Mouse (Mus musculus): Measurements from ENCODE around the gene Vsx1. TPM values are rescaled to one million over a fixed set of nuclear protein-coding genes. Genes with fewer than 3 reads are reported as not detected.
A peak's percentile ranks its signal among the peaks of the same experiment; 100 is the strongest.

The Vsx1 gene
- polyA plus RNA-seq, 2 experiments: not detected

DNA sequence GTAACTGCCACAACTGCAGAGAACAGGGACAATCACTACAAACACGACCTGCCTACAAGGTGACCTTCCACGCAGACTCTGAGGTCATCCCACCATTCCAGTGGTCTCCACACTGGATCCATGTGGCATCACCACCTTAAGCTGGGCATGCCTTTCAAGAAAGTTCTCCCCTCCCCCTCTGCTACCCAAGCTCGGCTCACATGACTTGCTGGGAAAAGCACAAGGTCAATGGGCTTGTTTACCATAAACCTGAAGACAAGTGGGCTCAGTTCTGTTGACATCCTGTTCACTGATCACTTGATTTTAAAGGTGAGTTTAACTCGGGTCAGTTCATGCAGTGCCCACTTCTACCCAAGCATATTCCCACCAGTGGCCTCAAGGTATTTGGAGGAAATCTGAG, 29.1 kb downstream of the Vsx1 start:
- no peak overlapping the region for H3K4me2 ChIP-seq (ENCODE audit: low read depth)
- no peak for ATAC-seq (ENCODE audit: insufficient read depth)
- H3K9ac ChIP-seq (replicated peaks): no peak overlapping the region
- no peak overlapping the region for H3K27ac ChIP-seq
- H3K9me3 ChIP-seq (ENCODE audit: control insufficient read depth, low read length): no peaks in the 10 kb centered on the region
- no peaks in the 10 kb centered on the region for H3K27me3 ChIP-seq (ENCODE audit: control insufficient read depth, insufficient read depth, low read length)
- peaks cover 25 to 45% of the 10 kb centered on the region in 2 experiments for H3K4me1 ChIP-seq (replicated peaks; ENCODE audit: control insufficient read depth in 2 of 2, insufficient read depth in 2 of 2, low read length in 1 of 2)
- DNase-seq (ENCODE audit: low read depth in 3 of 3, low spot score in 3 of 3): no peak
- H3K36me3 ChIP-seq (replicated peaks; ENCODE audit: control insufficient read depth, insufficient read depth, low read depth): peaks cover 29% of the 10 kb centered on the region
- no peak overlapping the region for H3K4me3 ChIP-seq (ENCODE audit: insufficient read depth in 1 of 2, low read depth in 2 of 2, low read length in 2 of 2)
- TF ChIP-seq CTCF (IDR thresholded peaks at IDR 0.05; ENCODE audit: low read depth) (no peak), EP300 (IDR thresholded peaks at IDR 0.05; ENCODE audit: low read depth) (no peak)
- 59% methylated on average over 4 of the region's 4 CpGs for whole genome bisulfite sequencing (ENCODE audit: insufficient replicate concordance)

DNA sequence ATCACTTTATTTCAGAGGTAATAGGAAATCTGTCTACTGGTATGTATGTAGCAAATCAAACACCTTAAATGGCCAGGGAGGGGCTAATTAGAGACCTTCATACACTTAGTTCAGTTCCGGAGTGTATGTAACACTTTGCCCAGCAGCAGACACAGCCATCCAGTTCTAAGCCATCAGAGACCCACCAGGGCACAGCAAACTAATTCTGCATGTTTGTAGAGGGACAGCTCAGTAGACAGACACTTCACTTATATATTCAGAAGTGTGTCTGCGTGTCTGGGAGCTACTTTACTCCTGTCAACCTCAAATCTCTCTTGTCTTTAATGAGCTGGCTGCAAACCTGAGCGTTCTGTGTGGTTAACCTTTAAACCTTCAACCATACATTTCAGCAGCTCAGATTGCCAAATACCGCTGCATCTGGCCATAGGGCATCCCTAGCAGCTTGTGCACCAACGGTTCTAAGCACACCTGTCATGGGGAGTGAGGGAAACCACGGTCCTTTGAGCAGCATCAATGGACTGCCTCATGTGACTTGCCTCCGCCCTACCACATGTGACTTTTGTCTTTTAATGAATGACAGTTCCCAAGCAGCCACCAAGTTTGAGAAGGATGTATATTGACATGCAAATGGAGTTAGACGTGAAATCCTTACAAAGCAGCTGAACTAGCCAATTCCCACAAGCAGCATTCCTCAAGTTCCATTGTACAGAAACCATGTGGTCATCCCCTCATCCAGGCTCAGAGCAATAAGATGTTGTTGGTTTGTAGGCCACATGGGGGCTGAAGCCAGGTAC, 32.0 kb downstream of the Vsx1 start:
- DNase-seq (ENCODE audit: low read depth in 3 of 3, low spot score in 3 of 3) (no peak), ATAC-seq (ENCODE audit: insufficient read depth) (peak; percentile 59)
- Histone ChIP-seq H3K4me1 (replicated peaks; ENCODE audit: control insufficient read depth in 2 of 2, insufficient read depth in 2 of 2, low read length in 1 of 2) (peaks cover 6 to 25% of the 10 kb centered on the region in 2 experiments), H3K27me3 (ENCODE audit: control insufficient read depth, insufficient read depth, low read length) (no peaks in the 10 kb centered on the region), H3K9me3 (ENCODE audit: control insufficient read depth, low read length) (no peaks in the 10 kb centered on the region), H3K36me3 (replicated peaks; ENCODE audit: control insufficient read depth, insufficient read depth, low read depth) (peaks cover 32% of the 10 kb centered on the region), H3K27ac (no peak overlapping the region), H3K4me2 (ENCODE audit: low read depth) (no peak overlapping the region), H3K4me3 (ENCODE audit: insufficient read depth in 1 of 2, low read depth in 2 of 2, low read length in 2 of 2) (no peak overlapping the region), H3K9ac (replicated peaks) (no peak overlapping the region)
- TF ChIP-seq CTCF (IDR thresholded peaks at IDR 0.05; ENCODE audit: low read depth) (no peak), EP300 (IDR thresholded peaks at IDR 0.05; ENCODE audit: low read depth) (no peak)
- 66% methylated on average over 8 of the region's 8 CpGs for WGBS (ENCODE audit: insufficient replicate concordance)

DNA sequence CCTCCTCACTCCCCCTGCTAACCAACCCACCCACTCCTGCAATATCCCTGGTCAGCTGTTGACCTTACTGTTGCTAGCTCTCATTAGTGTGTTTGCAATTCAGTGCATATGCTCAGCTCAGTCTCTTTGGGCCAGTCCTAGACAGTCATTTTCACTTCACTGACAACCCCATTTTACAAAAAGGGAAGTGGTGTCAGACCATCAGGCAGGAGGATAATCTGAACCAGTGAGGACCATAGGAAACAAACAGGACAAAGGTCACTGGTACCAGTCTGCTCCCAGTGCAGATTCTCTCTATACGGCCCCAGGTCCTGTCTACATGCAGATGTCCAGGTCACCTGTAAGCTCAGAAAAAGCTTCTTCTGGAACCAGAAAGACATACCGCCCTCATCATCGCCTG, 33.0 kb downstream of the Vsx1 start:
- Histone ChIP-seq H3K9ac (replicated peaks) (no peak overlapping the region), H3K4me2 (ENCODE audit: low read depth) (no peak overlapping the region), H3K27me3 (ENCODE audit: control insufficient read depth, insufficient read depth, low read length) (no peaks in the 10 kb centered on the region), H3K27ac (no peak overlapping the region), H3K4me3 (ENCODE audit: insufficient read depth in 1 of 2, low read depth in 2 of 2, low read length in 2 of 2) (no peak overlapping the region), H3K9me3 (ENCODE audit: control insufficient read depth, low read length) (no peaks in the 10 kb centered on the region), H3K36me3 (replicated peaks; ENCODE audit: control insufficient read depth, insufficient read depth, low read depth) (peaks cover 32% of the 10 kb centered on the region), H3K4me1 (replicated peaks; ENCODE audit: control insufficient read depth in 2 of 2, insufficient read depth in 2 of 2, low read length in 1 of 2) (peaks cover 6 to 25% of the 10 kb centered on the region in 2 experiments)
- TF ChIP-seq CTCF (IDR thresholded peaks at IDR 0.05; ENCODE audit: low read depth) (no peak), EP300 (IDR thresholded peaks at IDR 0.05; ENCODE audit: low read depth) (no peak)
- ATAC-seq (ENCODE audit: insufficient read depth) (no peak), DNase-seq (ENCODE audit: low read depth in 3 of 3, low spot score in 3 of 3) (no peak)
- 78% methylated on average over 3 of the region's 3 CpGs for WGBS (ENCODE audit: insufficient replicate concordance)

DNA sequence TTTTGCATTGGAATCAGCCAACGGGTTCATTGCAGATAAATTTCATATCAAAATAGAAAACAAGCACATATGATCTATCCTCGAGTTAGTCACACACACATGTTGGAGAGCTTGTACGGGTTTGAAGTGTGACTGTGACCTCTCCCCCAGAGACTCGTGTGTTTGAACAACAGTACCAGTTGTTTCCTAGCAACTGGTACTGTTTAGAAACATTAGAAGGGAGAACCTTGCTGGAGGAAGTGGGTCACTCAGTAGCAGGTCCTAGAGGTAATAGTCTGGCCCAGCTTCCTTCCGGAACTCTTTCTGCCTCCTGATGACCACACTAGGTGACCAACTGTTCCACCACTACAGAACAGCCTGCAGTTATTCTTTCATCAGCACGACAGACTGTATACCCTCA, 33.9 kb downstream of the Vsx1 start:
- ATAC-seq (ENCODE audit: insufficient read depth) (no peak), DNase-seq (ENCODE audit: low read depth in 3 of 3, low spot score in 3 of 3) (no peak)
- no peak overlapping the region for H3K27ac ChIP-seq
- no peaks in the 10 kb centered on the region for H3K27me3 ChIP-seq (ENCODE audit: control insufficient read depth, insufficient read depth, low read length)
- no peak overlapping the region for H3K4me3 ChIP-seq (ENCODE audit: insufficient read depth in 1 of 2, low read depth in 2 of 2, low read length in 2 of 2)
- peaks cover 6 to 21% of the 10 kb centered on the region in 2 experiments for H3K4me1 ChIP-seq (replicated peaks; ENCODE audit: control insufficient read depth in 2 of 2, insufficient read depth in 2 of 2, low read length in 1 of 2)
- TF ChIP-seq CTCF (IDR thresholded peaks at IDR 0.05; ENCODE audit: low read depth): no peak
- TF ChIP-seq EP300 (IDR thresholded peaks at IDR 0.05; ENCODE audit: low read depth): no peak
- H3K4me2 ChIP-seq (ENCODE audit: low read depth): no peak overlapping the region
- WGBS (ENCODE audit: insufficient replicate concordance): 71% methylated on average over 6 of the region's 6 CpGs
- peaks cover 30% of the 10 kb centered on the region for H3K36me3 ChIP-seq (replicated peaks; ENCODE audit: control insufficient read depth, insufficient read depth, low read depth)
- H3K9me3 ChIP-seq (ENCODE audit: control insufficient read depth, low read length): no peaks in the 10 kb centered on the region
- no peak overlapping the region for H3K9ac ChIP-seq (replicated peaks)

DNA sequence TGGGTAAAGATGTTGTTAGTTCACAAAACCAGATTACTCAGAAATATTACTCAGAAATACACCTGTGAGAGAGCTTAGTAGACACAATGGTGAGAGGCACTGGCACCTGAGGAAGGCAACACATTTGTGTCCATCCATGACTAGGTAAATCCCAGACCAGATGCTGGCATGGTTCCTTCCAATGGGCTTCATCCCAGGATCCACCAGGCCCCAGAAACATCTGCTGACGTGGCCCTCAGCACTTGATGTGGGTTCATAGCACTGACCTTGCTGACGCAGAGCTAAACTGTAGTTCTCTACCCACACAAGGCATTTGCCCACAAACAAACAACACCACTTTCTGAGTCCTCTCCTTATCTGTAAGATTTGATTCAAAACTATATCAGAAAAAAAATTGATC, 34.3 kb downstream of the Vsx1 start:
- WGBS (ENCODE audit: insufficient replicate concordance): 84% methylated on average over 2 of the region's 2 CpGs

More for the DNA sequence above, 34.3 kb downstream of the Vsx1 start:
- no peaks in the 10 kb centered on the region for H3K27me3 ChIP-seq (ENCODE audit: control insufficient read depth, insufficient read depth, low read length)
- peaks cover 6 to 19% of the 10 kb centered on the region in 2 experiments for H3K4me1 ChIP-seq (replicated peaks; ENCODE audit: control insufficient read depth in 2 of 2, insufficient read depth in 2 of 2, low read length in 1 of 2)
- no peak overlapping the region for H3K9ac ChIP-seq (replicated peaks)
- ATAC-seq (ENCODE audit: insufficient read depth) (no peak), DNase-seq (ENCODE audit: low read depth in 3 of 3, low spot score in 3 of 3) (no peak)
- H3K36me3 ChIP-seq (replicated peaks; ENCODE audit: control insufficient read depth, insufficient read depth, low read depth): peaks cover 29% of the 10 kb centered on the region
- H3K27ac ChIP-seq: no peak overlapping the region
- no peak overlapping the region for H3K4me3 ChIP-seq (ENCODE audit: insufficient read depth in 1 of 2, low read depth in 2 of 2, low read length in 2 of 2)
- no peaks in the 10 kb centered on the region for H3K9me3 ChIP-seq (ENCODE audit: control insufficient read depth, low read length)
- H3K4me2 ChIP-seq (ENCODE audit: low read depth): no peak overlapping the region
- TF ChIP-seq EP300 (IDR thresholded peaks at IDR 0.05; ENCODE audit: low read depth) (no peak), CTCF (IDR thresholded peaks at IDR 0.05; ENCODE audit: low read depth) (no peak)

All from liver, embryonic 14.5 days (tissue).